ENCODE assay signal across 8 mouse cellular contexts in the genomic region with DNA sequence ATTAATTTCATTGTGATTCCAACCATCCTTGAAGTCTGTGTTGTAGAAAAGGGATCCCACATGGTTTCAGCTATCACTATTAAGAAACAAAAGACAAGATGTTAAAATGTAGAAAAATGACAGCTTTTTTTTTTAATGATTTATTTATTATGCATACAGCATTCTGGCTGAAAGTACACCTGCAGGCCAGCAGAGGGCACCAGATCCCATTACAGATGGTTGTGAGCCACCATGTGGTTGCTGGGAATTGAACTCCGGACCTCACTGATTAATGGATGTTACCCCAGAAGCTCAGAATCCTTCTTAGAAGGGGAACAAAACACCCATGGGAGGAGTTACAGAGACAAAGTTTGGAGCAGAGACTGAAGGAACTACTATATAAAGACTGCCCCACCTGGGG. TPM values are rescaled to one million over a fixed set of nuclear protein-coding genes. Genes with fewer than 3 reads are reported as not detected.
DNase-seq lines count a peak whose midpoint lies in the region; ATAC-seq and TF ChIP-seq lines count a peak whose summit lies in the region.

No protein-coding gene starts in this region.

- H3K27me3 ChIP-seq in hindbrain, embryonic 11.5 days (ENCODE audit: control insufficient read depth, insufficient read depth, low read length), result no peaks in the 10 kb centered on the region
- H3K27me3 ChIP-seq in hindbrain, embryonic 13.5 days, result no peaks in the 10 kb centered on the region
- no peaks in the 10 kb centered on the region for H3K27me3 ChIP-seq in thymus, adult 2 months (ENCODE audit: control insufficient read depth, insufficient read depth, low read length)
- H3K27me3 ChIP-seq in forebrain, embryonic 10.5 days (ENCODE audit: poor library complexity, severe bottlenecking), result no peaks in the 10 kb centered on the region

- WGBS in hindbrain, embryonic 11.5 days, result 81% methylated on average over 1 of the region's 1 CpGs
- WGBS in hindbrain, embryonic 13.5 days, result 91% methylated on average over 1 of the region's 1 CpGs
- WGBS in thymus, adult 2 months, result 94% methylated on average over 1 of the region's 1 CpGs
- 95% methylated on average over 1 of the region's 1 CpGs for WGBS in forebrain, embryonic 10.5 days

- peaks cover 38% of the 10 kb centered on the region for H3K36me3 ChIP-seq in hindbrain, embryonic 11.5 days (ENCODE audit: control insufficient read depth, insufficient read depth, low read length)
- H3K36me3 ChIP-seq in hindbrain, embryonic 13.5 days, result peaks cover 96% of the 10 kb centered on the region
- peaks cover 91% of the 10 kb centered on the region for H3K36me3 ChIP-seq in thymus, adult 2 months (ENCODE audit: control insufficient read depth, insufficient read depth, low read length)
- peaks cover 100% of the 10 kb centered on the region for H3K36me3 ChIP-seq in forebrain, embryonic 10.5 days (replicated peaks)

- no peaks in the 10 kb centered on the region for H3K9me3 ChIP-seq in hindbrain, embryonic 11.5 days (ENCODE audit: control insufficient read depth, low read length)
- peaks cover 4% of the 10 kb centered on the region; the same call in 1 of the 2 replicates for H3K9me3 ChIP-seq in hindbrain, embryonic 13.5 days
- peaks cover 5% of the 10 kb centered on the region; the same call in 1 of the 2 replicates for H3K9me3 ChIP-seq in forebrain, embryonic 10.5 days

- no peak overlapping the region for H3K4me2 ChIP-seq in hindbrain, embryonic 11.5 days (replicated peaks; ENCODE audit: low read depth, low read length)
- no peak overlapping the region for H3K4me2 ChIP-seq in hindbrain, embryonic 13.5 days

- DNase-seq in hindbrain, embryonic 11.5 days (ENCODE audit: low spot score), result peak; percentile 29
- peak; percentile 22 for DNase-seq in thymus, adult 2 months
- no peak for DNase-seq in thymus, adult 18-20 months
- DNase-seq in layer of hippocampus, adult 11-12 months (ENCODE audit: low spot score), result no peak
- no peak for DNase-seq in forebrain, embryonic 10.5 days (ENCODE audit: extremely low spot score, low spot score)
- no peak for DNase-seq in right cerebral cortex, postnatal 36 days (ENCODE audit: low spot score in 2 of 2)

- no peak for TF ChIP-seq POLR2A in thymus, adult 2 months (IDR thresholded peaks at IDR 0.05; ENCODE audit: control insufficient read depth, extremely low read depth, insufficient read depth, low read length, poor library complexity)

- TF ChIP-seq CTCF in thymus, adult 2 months (IDR thresholded peaks at IDR 0.05; ENCODE audit: borderline replicate concordance, control insufficient read depth, extremely low read depth, insufficient read depth, low read length, poor library complexity), result no peak

- no peak overlapping the region for H3K4me3 ChIP-seq in hindbrain, embryonic 11.5 days (ENCODE audit: low read depth, low read length)
- H3K4me3 ChIP-seq in hindbrain, embryonic 13.5 days, result no peak overlapping the region
- H3K4me3 ChIP-seq in thymus, adult 2 months (ENCODE audit: control insufficient read depth, insufficient read depth, low read length), result no peak overlapping the region
- no peak overlapping the region for H3K4me3 ChIP-seq in forebrain, embryonic 10.5 days

- no peaks in the 10 kb centered on the region for H3K4me1 ChIP-seq in hindbrain, embryonic 11.5 days (replicated peaks; ENCODE audit: control insufficient read depth, insufficient read depth, low read length)
- no peaks in the 10 kb centered on the region for H3K4me1 ChIP-seq in hindbrain, embryonic 13.5 days (replicated peaks)
- H3K4me1 ChIP-seq in thymus, adult 2 months (replicated peaks; ENCODE audit: control insufficient read depth, insufficient read depth, low read length), result no peaks in the 10 kb centered on the region
- H3K4me1 ChIP-seq in forebrain, embryonic 10.5 days, result no peaks in the 10 kb centered on the region

- H3K9ac ChIP-seq in hindbrain, embryonic 11.5 days (ENCODE audit: low read depth, low read length), result no peak overlapping the region
- H3K9ac ChIP-seq in hindbrain, embryonic 13.5 days, result no peak overlapping the region

- no peak for ATAC-seq in hindbrain, embryonic 11.5 days (ENCODE audit: low FRiP score)
- ATAC-seq in hindbrain, embryonic 13.5 days (ENCODE audit: low FRiP score), result no peak
- ATAC-seq in erythroblast, adult 5-6 weeks (replicated peaks; ENCODE audit: low FRiP score, poor library complexity, severe bottlenecking), result 0 out of 2 replicates have a peak, but pooled peaks have one; percentile 50

- no peak overlapping the region for H3K27ac ChIP-seq in hindbrain, embryonic 11.5 days (ENCODE audit: low read depth, low read length)
- no peak overlapping the region for H3K27ac ChIP-seq in hindbrain, embryonic 13.5 days
- H3K27ac ChIP-seq in thymus, adult 2 months (ENCODE audit: control insufficient read depth, insufficient read depth, low read length), result no peak overlapping the region
- H3K27ac ChIP-seq in forebrain, embryonic 10.5 days, result no peak overlapping the region

RNA-seq across cellular contexts. Expression of gene Synj1, which starts 12.3 kb away (rescaled TPM):
- polyA plus RNA-seq in hindbrain, embryonic 11.5 days (2014; fragmentation: Nextera tagmentation; extraction: Ambion mirVana), result 25.3 and 30.5 TPM in 2 replicates
- polyA plus RNA-seq in hindbrain, embryonic 13.5 days (2015; fragmentation: Nextera tagmentation; extraction: Ambion mirVana), result 40.5 and 41.4 TPM in 2 replicates
- polyA plus RNA-seq in thymus, adult 2 months (2012; rRNA removed), result 51.6 and 66.8 TPM in 2 replicates
- 166 and 169 TPM in 2 replicates for total RNA-seq in erythroblast, adult 5-6 weeks (2015; ENCODE audit: low replicate concordance)
- total RNA-seq in erythroblast, adult 5-6 weeks (2017; ENCODE audit: low replicate concordance), result 142 and 167 TPM in 2 replicates
- polyA plus RNA-seq in forebrain, embryonic 10.5 days (2016; fragmentation: Nextera tagmentation; extraction: Ambion mirVana), result 12.2 and 12.8 TPM in 2 replicates

RNA-seq across cellular contexts. Expression of gene Paxbp1, which starts 21.0 kb away (rescaled TPM):
- polyA plus RNA-seq in hindbrain, embryonic 11.5 days (2014; fragmentation: Nextera tagmentation; extraction: Ambion mirVana), result 91.1 and 104 TPM in 2 replicates
- 77.1 and 79.7 TPM in 2 replicates for polyA plus RNA-seq in hindbrain, embryonic 13.5 days (2015; fragmentation: Nextera tagmentation; extraction: Ambion mirVana)
- 30.6 and 32.9 TPM in 2 replicates for polyA plus RNA-seq in thymus, adult 2 months (2012; rRNA removed)
- total RNA-seq in erythroblast, adult 5-6 weeks (2015; ENCODE audit: low replicate concordance), result 30.9 and 35.5 TPM in 2 replicates
- total RNA-seq in erythroblast, adult 5-6 weeks (2017; ENCODE audit: low replicate concordance), result 68.0 and 81.5 TPM in 2 replicates
- 67.0 and 70.8 TPM in 2 replicates for polyA plus RNA-seq in forebrain, embryonic 10.5 days (2016; fragmentation: Nextera tagmentation; extraction: Ambion mirVana)

Comparison
In these comparisons a context has a peak if more than half of its experiments do, and no peak if none do; other contexts are left out.
1. DNase-seq: peak in hindbrain, embryonic 11.5 days (single experiment) and thymus, adult 2 months (single experiment); none in thymus, adult 18-20 months (0 of 2), layer of hippocampus, adult 11-12 months (single experiment), forebrain, embryonic 10.5 days (single experiment) and right cerebral cortex, postnatal 36 days (0 of 2).